ENCODE assay signal across 10 mouse cellular contexts in the genomic region with DNA sequence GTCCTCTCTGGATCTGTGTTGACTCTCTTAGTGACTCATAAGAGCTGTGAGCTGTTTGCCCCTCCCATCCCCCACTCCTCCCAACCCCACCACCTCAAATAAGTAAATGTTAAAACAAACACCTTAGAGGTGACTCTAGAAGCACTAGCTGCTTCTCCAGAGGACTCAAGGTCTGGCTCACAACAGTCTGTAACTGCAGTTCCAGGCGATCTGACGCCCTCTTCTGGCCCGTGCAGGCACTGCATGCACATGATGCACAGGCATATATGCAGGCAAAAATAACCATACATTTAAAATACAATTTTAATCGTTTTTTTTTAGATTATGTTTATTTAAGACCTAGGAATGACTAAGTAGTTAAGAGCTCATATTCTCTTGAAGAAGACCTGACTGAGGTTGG. TPM values are rescaled to one million over a fixed set of nuclear protein-coding genes. Genes with fewer than 3 reads are reported as not detected.
DNase-seq lines count a peak whose midpoint lies in the region; ATAC-seq and TF ChIP-seq lines count a peak whose summit lies in the region.
"Had no signal": no experiment of that assay in that cellular context is flagged by ENCODE, and none has a peak within 500 bp of the region (broad histone marks: within the 10 kb centered on the region; RNA-seq: fewer than 3 reads in every experiment).

No protein-coding gene starts in this region.

- 31% methylated on average over 4 of the region's 4 CpGs for WGBS in embryonic facial prominence, embryonic 11.5 days
- WGBS in embryonic facial prominence, embryonic 10.5 days = 32% methylated on average over 4 of the region's 4 CpGs
- 23% methylated on average over 4 of the region's 4 CpGs for WGBS in lung, postnatal 0 days
- WGBS in stomach, embryonic 15.5 days = 28% methylated on average over 4 of the region's 4 CpGs

- H3K9me3 ChIP-seq in embryonic facial prominence, embryonic 11.5 days (replicated peaks; ENCODE audit: control insufficient read depth, low read length) = no peaks in the 10 kb centered on the region
- H3K9me3 ChIP-seq in embryonic facial prominence, embryonic 10.5 days = no peaks in the 10 kb centered on the region
- no peaks in the 10 kb centered on the region for H3K9me3 ChIP-seq in lung, postnatal 0 days (ENCODE audit: low read length)
- no peaks in the 10 kb centered on the region for H3K9me3 ChIP-seq in stomach, embryonic 15.5 days
- H3K9me3 ChIP-seq: embryonic facial prominence, embryonic 13.5 days; neural tube, embryonic 13.5 days had no signal

- no peak overlapping the region for H3K27ac ChIP-seq in embryonic facial prominence, embryonic 11.5 days (replicated peaks; ENCODE audit: low read depth, low read length)
- no peak overlapping the region for H3K27ac ChIP-seq in embryonic facial prominence, embryonic 10.5 days (replicated peaks)
- no peak overlapping the region for H3K27ac ChIP-seq in lung, postnatal 0 days (ENCODE audit: low read length)
- no peak overlapping the region; the same call in 1 of the 2 replicates for H3K27ac ChIP-seq in stomach, embryonic 15.5 days
- H3K27ac ChIP-seq: embryonic facial prominence, embryonic 13.5 days; neural tube, embryonic 13.5 days had no signal

- H3K27me3 ChIP-seq in embryonic facial prominence, embryonic 11.5 days (ENCODE audit: control insufficient read depth, insufficient read depth, low read length) = no peaks in the 10 kb centered on the region
- H3K27me3 ChIP-seq in embryonic facial prominence, embryonic 10.5 days (replicated peaks; ENCODE audit: low read depth, poor library complexity, severe bottlenecking) = peaks cover 21% of the 10 kb centered on the region
- no peaks in the 10 kb centered on the region for H3K27me3 ChIP-seq in lung, postnatal 0 days (replicated peaks; ENCODE audit: insufficient read depth, low read length)
- no peaks in the 10 kb centered on the region for H3K27me3 ChIP-seq in stomach, embryonic 15.5 days (replicated peaks)
- H3K27me3 ChIP-seq: embryonic facial prominence, embryonic 13.5 days had no signal

- no peaks in the 10 kb centered on the region for H3K36me3 ChIP-seq in embryonic facial prominence, embryonic 11.5 days (replicated peaks; ENCODE audit: control insufficient read depth, insufficient read depth, low read depth, low read length)
- no peaks in the 10 kb centered on the region for H3K36me3 ChIP-seq in embryonic facial prominence, embryonic 10.5 days (replicated peaks)
- no peaks in the 10 kb centered on the region for H3K36me3 ChIP-seq in lung, postnatal 0 days (ENCODE audit: insufficient read depth, low read length)
- H3K36me3 ChIP-seq in stomach, embryonic 15.5 days = no peaks in the 10 kb centered on the region
- H3K36me3 ChIP-seq: embryonic facial prominence, embryonic 13.5 days; neural tube, embryonic 13.5 days had no signal

- DNase-seq in embryonic facial prominence, embryonic 11.5 days (ENCODE audit: low spot score) = peak; percentile 12
- DNase-seq in embryonic facial prominence, embryonic 10.5 days (ENCODE audit: low spot score) = no peak
- DNase-seq in lung, postnatal 0 days (ENCODE audit: low spot score) = peak; percentile 38
- DNase-seq in lung, adult 18-20 months = no peak
- DNase-seq in ZHBTc4 (ENCODE audit: low read depth, low spot score) = peak; percentile 80
- DNase-seq in Muller cell, postnatal 12 days (ENCODE audit: inconsistent ontology term) = no peak

- H3K4me3 ChIP-seq in embryonic facial prominence, embryonic 11.5 days (ENCODE audit: low read depth, low read length) = no peak overlapping the region
- no peak overlapping the region for H3K4me3 ChIP-seq in embryonic facial prominence, embryonic 10.5 days
- H3K4me3 ChIP-seq in lung, postnatal 0 days (ENCODE audit: low read depth, low read length) = no peak overlapping the region
- H3K4me3 ChIP-seq in stomach, embryonic 15.5 days (replicated peaks) = no peak overlapping the region
- H3K4me3 ChIP-seq: embryonic facial prominence, embryonic 13.5 days; neural tube, embryonic 13.5 days had no signal

- no peak overlapping the region for H3K9ac ChIP-seq in embryonic facial prominence, embryonic 11.5 days (replicated peaks; ENCODE audit: low read length)
- H3K9ac ChIP-seq in lung, postnatal 0 days (replicated peaks; ENCODE audit: low read depth) = no peak overlapping the region
- H3K9ac ChIP-seq in stomach, embryonic 15.5 days = no peak overlapping the region
- H3K9ac ChIP-seq: embryonic facial prominence, embryonic 13.5 days; neural tube, embryonic 13.5 days had no signal

- H3K4me2 ChIP-seq in embryonic facial prominence, embryonic 11.5 days (ENCODE audit: low read depth, low read length) = no peak overlapping the region
- H3K4me2 ChIP-seq in lung, postnatal 0 days (replicated peaks; ENCODE audit: low read depth, low read length) = no peak overlapping the region
- H3K4me2 ChIP-seq in stomach, embryonic 15.5 days = no peak overlapping the region
- H3K4me2 ChIP-seq: embryonic facial prominence, embryonic 13.5 days; neural tube, embryonic 13.5 days had no signal

- no peak for ATAC-seq in embryonic facial prominence, embryonic 11.5 days (replicated peaks; ENCODE audit: insufficient number of reproducible peaks, low FRiP score, low TSS enrichment, low read depth)
- no peak for ATAC-seq in lung, postnatal 0 days
- ATAC-seq in stomach, embryonic 15.5 days (ENCODE audit: insufficient read depth, low FRiP score, low read depth) = peak; percentile 45; the same call in 1 of the 2 replicates
- ATAC-seq in erythroblast, adult 5-6 weeks (replicated peaks; ENCODE audit: low FRiP score, poor library complexity, severe bottlenecking) = no peak

- TF ChIP-seq CTCF in lung, postnatal 0 days (IDR thresholded peaks at IDR 0.05) = peak; percentile 66

- TF ChIP-seq EP300 in lung, postnatal 0 days (IDR thresholded peaks at IDR 0.05) = no peak

- no peaks in the 10 kb centered on the region; the same call in 1 of the 2 replicates for H3K4me1 ChIP-seq in embryonic facial prominence, embryonic 11.5 days (ENCODE audit: control insufficient read depth, insufficient read depth, low read length)
- peaks cover 32% of the 10 kb centered on the region for H3K4me1 ChIP-seq in embryonic facial prominence, embryonic 10.5 days
- no peaks in the 10 kb centered on the region for H3K4me1 ChIP-seq in lung, postnatal 0 days (ENCODE audit: insufficient read depth, low read depth, low read length)
- 0 out of 2 replicates have a peak, but pooled peaks cover 9% of the 10 kb centered on the region for H3K4me1 ChIP-seq in stomach, embryonic 15.5 days

RNA-seq across cellular contexts. Expression of a gene that starts 5.7 kb away (rescaled TPM):
- polyA plus RNA-seq in embryonic facial prominence, embryonic 11.5 days (2014; fragmentation: Nextera tagmentation; extraction: Ambion mirVana) = 2.6 and 3.0 TPM in 2 replicates
- polyA plus RNA-seq in embryonic facial prominence, embryonic 10.5 days (2016; fragmentation: Nextera tagmentation; extraction: Ambion mirVana) = 3.4 and 3.7 TPM in 2 replicates
- 5.8 and 6.2 TPM in 2 replicates for polyA plus RNA-seq in lung, postnatal 0 days (2015; fragmentation: Nextera tagmentation; extraction: Ambion mirVana)
- 9.6 and 10.0 TPM in 2 replicates for polyA plus RNA-seq in stomach, embryonic 15.5 days (2015; fragmentation: Nextera tagmentation; extraction: Ambion mirVana)
- 7.5 and 12.9 TPM in 2 replicates for total RNA-seq in erythroblast, adult 5-6 weeks (2015; ENCODE audit: low replicate concordance)
- total RNA-seq in erythroblast, adult 5-6 weeks (2017; ENCODE audit: low replicate concordance) = 21.9 and 28.0 TPM in 2 replicates

RNA-seq across cellular contexts. Expression of a gene that starts 19.3 kb away (rescaled TPM):
- polyA plus RNA-seq in embryonic facial prominence, embryonic 11.5 days (2014; fragmentation: Nextera tagmentation; extraction: Ambion mirVana) = 1.9 and 2.0 TPM in 2 replicates
- polyA plus RNA-seq in embryonic facial prominence, embryonic 10.5 days (2016; fragmentation: Nextera tagmentation; extraction: Ambion mirVana) = 1.4 and 1.9 TPM in 2 replicates
- polyA plus RNA-seq in lung, postnatal 0 days (2015; fragmentation: Nextera tagmentation; extraction: Ambion mirVana) = 2.4 and 3.0 TPM in 2 replicates
- polyA plus RNA-seq in stomach, embryonic 15.5 days (2015; fragmentation: Nextera tagmentation; extraction: Ambion mirVana) = 3.3 and 4.6 TPM in 2 replicates
- 0.21 and 0.77 TPM in 2 replicates for total RNA-seq in erythroblast, adult 5-6 weeks (2015; ENCODE audit: low replicate concordance)
- 0.94 TPM in 1 of 2 replicates, not detected in the other for total RNA-seq in erythroblast, adult 5-6 weeks (2017; ENCODE audit: low replicate concordance)

RNA-seq across cellular contexts. Expression of a gene that starts 36.3 kb away (rescaled TPM):
- polyA plus RNA-seq in embryonic facial prominence, embryonic 11.5 days (2014; fragmentation: Nextera tagmentation; extraction: Ambion mirVana) = 26.8 and 28.3 TPM in 2 replicates
- polyA plus RNA-seq in embryonic facial prominence, embryonic 10.5 days (2016; fragmentation: Nextera tagmentation; extraction: Ambion mirVana) = 32.8 and 35.9 TPM in 2 replicates
- 18.7 and 20.2 TPM in 2 replicates for polyA plus RNA-seq in lung, postnatal 0 days (2015; fragmentation: Nextera tagmentation; extraction: Ambion mirVana)
- polyA plus RNA-seq in stomach, embryonic 15.5 days (2015; fragmentation: Nextera tagmentation; extraction: Ambion mirVana) = 28.1 and 36.2 TPM in 2 replicates
- 1.5 and 2.3 TPM in 2 replicates for total RNA-seq in erythroblast, adult 5-6 weeks (2015; ENCODE audit: low replicate concordance)
- total RNA-seq in erythroblast, adult 5-6 weeks (2017; ENCODE audit: low replicate concordance) = 2.1 and 2.5 TPM in 2 replicates

Comparison
In these comparisons a context has a peak if more than half of its experiments do, and no peak if none do; other contexts are left out.
1. DNase-seq: peak in embryonic facial prominence, embryonic 11.5 days (single experiment), lung, postnatal 0 days (single experiment) and ZHBTc4 (single experiment); none in embryonic facial prominence, embryonic 10.5 days (single experiment), lung, adult 18-20 months (0 of 2) and Muller cell, postnatal 12 days (single experiment).